Mouse (Mus musculus) adrenal gland, postnatal 36 days (tissue): ENCODE measurements around the gene Osbpl10. TPM values are rescaled to one million over a fixed set of nuclear protein-coding genes. Genes with fewer than 3 reads are reported as not detected.

Experiments used
- DNase-seq, 2 experiments: peaks; one replicate each; pipeline ENCODE4 v3.0.0; 2021; ENCODE audit warnings: mixed read lengths in 1 of 2
- total RNA-seq, 2 experiments: library from RNA; stranded (reverse); gene quantifications; 2 replicates each; pipeline ENCODE4 v1.2.3; 2021

The Osbpl10 gene
- total RNA-seq, 2 experiments from 2014 or later, result 4.9 to 5.2 TPM

DNA sequence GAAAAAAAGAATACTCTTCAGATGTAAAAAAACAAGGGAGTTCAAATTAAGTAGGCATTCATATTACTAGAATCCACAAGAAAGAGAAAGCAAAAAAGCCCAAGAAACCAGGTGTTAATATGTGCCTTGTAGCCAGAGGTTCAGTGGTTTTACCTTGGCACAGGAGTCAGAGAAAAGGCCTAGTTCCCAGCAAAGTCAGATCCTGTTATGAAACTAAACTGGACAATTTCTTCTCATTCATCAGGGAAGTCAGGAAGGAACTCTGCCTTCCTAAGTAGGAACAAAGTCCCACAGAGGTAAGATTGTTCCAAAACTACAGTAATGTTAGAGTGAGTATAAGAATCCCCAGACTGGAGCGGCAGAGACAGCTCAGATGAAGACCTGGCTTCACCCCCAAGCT, 300.3 kb downstream of the Osbpl10 start:
- DNase-seq, result no peak

Other genes starting within 250 kb of the Osbpl10 start
- gene Cmtm6, start 247.5 kb upstream of the Osbpl10 start, total RNA-seq, result 100 to 1,000 TPM in 1 of 2 experiments, 10 to 100 TPM in 1; 71.3 to 102 TPM
- gene Cmtm7, start 196.7 kb upstream of the Osbpl10 start, total RNA-seq, result 10 to 100 TPM; 29.2 to 39.2 TPM
- 1 to 10 TPM; 5.7 to 6.9 TPM for gene Cmtm8, start 134.4 kb upstream of the Osbpl10 start, total RNA-seq
- gene Gpd1l, start 44.6 kb upstream of the Osbpl10 start, total RNA-seq, result 10 to 100 TPM; 25.1 to 48.7 TPM
- gene Rps27rt, start 4.2 kb downstream of the Osbpl10 start, total RNA-seq, result 10 to 100 TPM; 43.6 to 64.4 TPM